Mouse (Mus musculus) CD4-positive naive resting alpha-beta T cell, adult 57 days (primary cell): ENCODE results near the gene Il17d. TPM values are rescaled to one million over a fixed set of nuclear protein-coding genes. Genes with fewer than 3 reads are reported as not detected.

Experiments
- total RNA-seq: library from RNA; stranded (reverse); gene quantifications from one replicate; pipeline ENCODE4 v1.2.4, GENCODE M21; 2023

Gene Il17d
- not detected for total RNA-seq

GRCm38 (mm10) chr14:57524671-57525387 lies at the start of gene Il17d:
Gene Il17d, plus strand, starts transcription at chr14:57524777.

GRCm38 (mm10) chr14:57571155-57572133 lies 46.9 kb downstream of the Il17d start, which contains the start of gene Eef1akmt1:
Gene Eef1akmt1, minus strand, starts transcription at chr14:57571612.

Other genes starting within 250 kb of the Il17d start
- 11.3 TPM for gene Cryl1, start 126.2 kb upstream of the Il17d start, total RNA-seq
- 5.6 TPM for gene Ift88, start 100.7 kb upstream of the Il17d start, total RNA-seq
- gene Eef1akmt1, start 46.8 kb downstream of the Il17d start, total RNA-seq = 14.3 TPM
- 38.0 TPM for gene Xpo4, start 140.7 kb downstream of the Il17d start, total RNA-seq
- gene Gm49361, start 221.3 kb downstream of the Il17d start, total RNA-seq = not detected
- 57.2 TPM for gene Lats2, start 233.6 kb downstream of the Il17d start, total RNA-seq